Mouse (Mus musculus): Measurements from ENCODE around the gene Tgfbrap1. TPM values are rescaled to one million over a fixed set of nuclear protein-coding genes. Genes with fewer than 3 reads are reported as not detected.
A peak's percentile ranks its signal among the peaks of the same experiment; 100 is the strongest.
"Not testable (repeated sequence)": the region's sequence is repeated elsewhere in the genome, so short reads cannot be mapped to it uniquely, and the experiment has no call there.

The Tgfbrap1 gene
- total RNA-seq, 4 experiments from 2014 or later: 34.5 to 43.4 (median 39.3) TPM

GRCm38 (mm10) chr1:43110556-43110955 lies 12.1 kb upstream of the Tgfbrap1 start:
- peak; percentile 15 for DNase-seq

GRCm38 (mm10) chr1:43108729-43109128 lies 10.3 kb upstream of the Tgfbrap1 start:
- no peak for DNase-seq

- DNase-seq: no peak
Measured at GRCm38 (mm10) chr1:43094206-43094605, 4.2 kb downstream of the Tgfbrap1 start.

DNA sequence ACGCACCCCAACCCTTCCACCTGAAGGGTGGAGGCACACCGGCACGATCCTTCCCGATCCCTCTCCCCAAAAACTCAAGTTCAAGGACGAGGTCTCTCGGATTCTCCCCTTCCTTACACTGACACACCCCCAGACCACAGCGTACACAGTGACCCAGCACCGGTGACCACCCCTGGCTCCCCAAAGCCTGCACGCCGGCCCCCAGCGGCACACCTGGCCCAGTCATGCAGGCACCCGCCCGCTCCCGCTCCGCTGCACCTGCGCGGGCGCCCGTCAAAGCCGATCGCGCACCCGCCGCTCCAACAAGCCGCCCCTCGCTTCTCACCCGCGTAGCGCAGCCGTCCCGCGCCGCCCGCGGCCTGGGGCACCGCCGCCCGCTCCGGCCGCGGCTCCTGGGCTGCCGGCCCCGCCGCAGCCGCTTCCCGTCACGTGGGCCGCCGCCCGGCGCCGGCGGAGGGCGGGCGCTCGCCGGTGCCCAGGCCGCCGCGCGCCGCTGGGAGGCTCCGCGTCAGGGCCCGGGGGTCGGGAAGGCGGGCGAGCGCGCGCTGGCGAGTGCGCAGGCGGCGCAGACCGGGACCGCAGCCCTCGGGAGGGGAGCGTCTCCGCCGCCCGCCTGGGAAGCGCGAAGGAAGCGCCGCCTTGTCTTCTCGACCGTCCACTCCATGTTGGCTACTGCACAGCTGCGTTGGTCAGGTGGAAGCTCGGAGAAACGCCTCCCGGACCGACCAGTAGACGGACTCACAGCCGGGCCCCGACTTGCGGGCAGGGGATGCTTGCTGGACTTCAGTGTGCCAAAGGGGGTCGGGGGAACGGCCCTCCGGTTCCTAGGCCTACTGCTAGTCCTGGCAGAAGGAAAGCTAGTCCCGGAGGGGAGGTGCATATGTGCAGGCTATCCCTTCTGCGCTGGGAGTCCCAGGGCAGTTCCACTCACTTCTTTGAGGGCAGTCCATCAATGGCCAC lies 6.1 kb downstream of the Tgfbrap1 start:
- peak; percentile 67 for DNase-seq

- DNase-seq: no peak
Measured at GRCm38 (mm10) chr1:43091306-43092055, 7.0 kb downstream of the Tgfbrap1 start.

- DNase-seq: no peak
Measured at GRCm38 (mm10) chr1:43090418-43090817, 8.0 kb downstream of the Tgfbrap1 start.

DNA sequence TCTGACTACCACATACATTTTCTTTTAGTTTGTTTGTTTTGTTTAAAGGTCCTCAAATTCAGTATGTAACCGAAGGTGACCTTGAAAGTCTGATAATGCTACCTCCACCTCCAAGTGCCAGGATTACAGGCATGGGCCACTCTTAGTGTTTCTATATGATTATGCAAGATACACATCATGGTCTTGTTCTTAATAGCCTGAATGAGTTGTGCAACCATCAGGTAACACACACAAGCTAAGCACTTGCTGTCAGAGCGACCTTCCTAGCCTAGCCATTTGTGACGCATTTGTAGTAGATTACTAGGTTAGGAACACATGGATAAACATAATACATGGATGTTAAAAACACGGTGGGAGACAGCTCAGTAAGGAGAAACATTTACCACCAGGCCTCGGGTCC lies 15.5 kb downstream of the Tgfbrap1 start:
- no peak for DNase-seq

- DNase-seq: no peak
Measured at GRCm38 (mm10) chr1:43078124-43078523, 20.3 kb downstream of the Tgfbrap1 start.

- DNase-seq: no peak
Measured at GRCm38 (mm10) chr1:43074791-43075190, 23.6 kb downstream of the Tgfbrap1 start.

DNA sequence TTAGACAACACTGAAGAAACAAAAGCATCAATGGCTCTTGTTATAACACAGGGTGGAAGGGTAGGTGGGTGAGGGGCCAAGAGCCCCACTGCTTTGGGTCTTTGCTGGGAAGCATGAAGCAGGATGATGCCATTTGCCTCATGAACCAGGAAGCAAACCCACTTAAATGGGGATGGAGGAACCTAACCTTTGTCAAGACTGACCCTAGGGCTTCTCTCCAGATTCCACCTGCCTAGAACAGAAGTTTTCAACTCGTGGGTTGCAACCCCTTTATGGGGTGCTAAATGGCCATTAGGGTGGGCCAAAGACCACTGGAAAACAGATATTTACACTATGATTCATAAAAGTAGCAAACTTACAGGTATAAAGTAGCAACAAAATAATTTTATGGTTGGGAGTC lies 25.9 kb downstream of the Tgfbrap1 start:
- DNase-seq: no peak

DNA sequence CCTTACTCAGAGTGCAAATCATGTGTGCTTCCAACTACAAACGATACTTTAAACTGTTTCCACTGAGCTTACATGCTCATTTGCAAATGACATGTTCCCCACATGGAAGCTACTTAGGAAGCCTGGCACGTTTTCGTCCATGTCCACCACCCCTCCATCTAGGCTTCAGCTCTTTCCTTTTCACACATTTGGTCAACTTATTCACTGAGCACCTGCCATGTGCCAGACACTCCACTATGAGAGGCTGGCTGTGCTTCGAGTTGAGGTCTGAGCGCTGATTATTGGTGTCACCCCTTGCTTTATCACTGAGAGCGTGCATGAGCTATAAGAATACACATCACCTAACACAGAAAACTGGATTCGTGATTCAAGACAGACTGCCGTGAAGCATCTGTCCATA lies 26.4 kb downstream of the Tgfbrap1 start:
- DNase-seq: no peak

DNA sequence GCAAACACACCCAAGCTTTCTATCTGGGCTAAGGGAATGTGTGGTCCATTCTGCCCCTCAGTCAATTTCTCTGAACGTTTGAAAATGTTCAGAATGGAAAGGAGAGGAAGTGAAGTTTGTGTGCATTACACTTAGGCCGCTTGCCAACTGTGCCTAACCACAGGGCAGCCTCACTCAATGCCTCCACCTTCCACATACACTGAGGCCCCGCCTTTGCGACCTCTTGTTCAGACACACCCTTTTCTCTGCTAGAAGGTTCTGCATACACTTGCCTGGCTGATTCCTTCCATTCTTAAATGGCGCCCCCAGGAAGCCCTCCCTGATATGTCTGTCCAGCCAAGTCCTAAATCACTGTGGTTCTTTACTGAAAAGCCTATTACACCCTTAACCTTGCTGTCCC lies 27.7 kb downstream of the Tgfbrap1 start:
- no peak for DNase-seq

- no peak for DNase-seq
Measured at GRCm38 (mm10) chr1:43067551-43067950, 30.9 kb downstream of the Tgfbrap1 start.

DNA sequence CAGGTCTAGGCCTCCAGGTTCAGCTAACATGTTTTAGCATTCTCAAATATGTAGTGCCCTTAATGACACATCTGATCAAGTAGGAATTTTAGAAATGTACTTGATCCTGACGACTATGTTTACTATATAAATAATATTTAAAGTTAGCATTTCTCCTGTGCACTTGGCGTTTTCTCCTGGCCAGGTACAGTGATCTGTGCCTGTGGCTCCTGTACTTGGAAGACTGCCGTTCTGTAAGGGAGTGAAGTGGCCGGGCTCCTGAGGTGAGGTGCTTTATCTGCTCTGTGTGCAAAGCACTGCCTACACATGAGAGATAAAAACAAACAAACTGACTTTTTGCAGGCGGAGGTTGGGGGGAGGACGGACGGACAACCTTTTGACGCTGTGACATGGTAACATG lies 31.9 kb downstream of the Tgfbrap1 start:
- DNase-seq: no peak

- no peak for DNase-seq
Measured at GRCm38 (mm10) chr1:43065615-43066310, 32.7 kb downstream of the Tgfbrap1 start.

DNA sequence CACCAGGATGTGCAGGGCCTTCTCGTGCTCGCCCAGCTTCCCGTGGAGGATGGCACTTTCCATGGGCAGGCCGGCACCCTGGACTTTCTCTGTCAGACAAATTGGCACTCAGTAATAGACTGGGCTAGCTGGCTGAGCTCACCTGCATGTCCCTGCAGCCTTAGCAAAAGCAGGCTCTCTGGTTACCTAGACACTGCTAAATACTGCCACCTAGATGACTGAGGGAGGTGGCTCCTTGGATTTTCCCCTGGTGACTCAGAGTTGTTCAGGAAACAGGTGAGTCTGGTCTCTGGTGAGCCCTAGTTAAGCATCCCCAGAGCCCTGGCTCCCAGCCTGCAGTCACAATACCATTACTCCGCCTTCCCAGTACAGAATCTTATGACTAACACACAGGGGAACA lies 46.5 kb downstream of the Tgfbrap1 start:
- no peak for DNase-seq

DNA sequence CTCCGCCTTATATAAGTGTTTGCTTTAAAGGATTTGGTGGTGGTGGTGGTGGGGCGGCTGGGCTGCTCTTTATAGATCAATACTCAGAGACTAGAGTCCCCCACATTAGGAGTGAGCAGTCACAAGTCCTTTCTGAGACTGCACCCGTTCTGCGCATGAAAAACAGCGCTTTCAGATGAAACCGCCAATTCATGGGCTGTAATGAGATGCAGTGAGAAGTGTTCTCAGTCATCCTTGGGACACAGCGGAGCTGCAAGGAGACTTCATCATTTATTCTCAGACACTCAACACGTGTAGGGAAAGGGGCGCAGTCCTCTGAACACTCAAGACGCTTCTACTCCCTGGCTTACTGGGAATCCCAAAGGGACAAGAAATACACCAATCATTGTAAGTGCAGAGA lies 50.6 kb downstream of the Tgfbrap1 start:
- DNase-seq: no peak

DNA sequence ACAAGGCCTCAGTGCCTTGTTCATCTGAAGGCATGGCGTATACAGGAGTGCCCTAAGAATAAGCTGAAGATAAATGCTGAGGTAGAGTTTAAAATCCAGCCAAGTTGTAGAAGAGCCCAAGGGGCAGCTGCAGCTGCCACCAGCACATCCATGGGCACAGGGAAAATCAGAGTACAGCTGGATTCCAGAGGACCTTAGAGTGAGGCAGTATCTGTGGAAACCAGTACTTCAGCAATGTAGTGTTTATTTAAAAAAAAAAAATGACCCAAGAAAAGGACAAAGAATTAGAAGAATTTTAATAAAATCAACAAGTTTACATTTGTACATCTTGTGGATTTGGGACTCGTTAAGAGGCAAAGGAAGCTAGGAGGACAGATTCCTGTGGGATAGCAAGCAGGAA lies 51.4 kb downstream of the Tgfbrap1 start:
- no peak for DNase-seq

GRCm38 (mm10) chr1:43045204-43045982 lies 53.0 kb downstream of the Tgfbrap1 start:
- no peak for DNase-seq

DNA sequence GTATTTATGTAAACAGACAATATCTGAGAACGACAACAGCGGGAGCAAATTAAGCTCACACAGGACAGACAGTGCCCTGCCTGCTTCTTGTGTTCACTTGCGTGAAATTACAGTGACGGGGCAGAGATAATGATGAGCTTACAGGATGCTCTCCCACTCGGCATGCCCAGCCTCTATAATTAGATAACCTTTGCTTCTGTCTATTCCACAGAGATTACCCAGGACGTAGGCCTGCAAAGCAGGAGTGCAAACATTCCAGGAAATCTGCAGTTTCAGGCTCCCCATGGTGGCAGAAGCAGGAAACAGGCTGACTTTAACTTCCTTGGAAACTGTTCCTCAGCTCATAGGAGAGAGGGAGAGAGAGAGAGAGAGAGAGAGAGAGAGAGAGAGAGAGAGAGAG lies 56.2 kb downstream of the Tgfbrap1 start:
- DNase-seq: no peak

- no peak for DNase-seq
Measured at GRCm38 (mm10) chr1:43036014-43036413, 62.4 kb downstream of the Tgfbrap1 start.

DNA sequence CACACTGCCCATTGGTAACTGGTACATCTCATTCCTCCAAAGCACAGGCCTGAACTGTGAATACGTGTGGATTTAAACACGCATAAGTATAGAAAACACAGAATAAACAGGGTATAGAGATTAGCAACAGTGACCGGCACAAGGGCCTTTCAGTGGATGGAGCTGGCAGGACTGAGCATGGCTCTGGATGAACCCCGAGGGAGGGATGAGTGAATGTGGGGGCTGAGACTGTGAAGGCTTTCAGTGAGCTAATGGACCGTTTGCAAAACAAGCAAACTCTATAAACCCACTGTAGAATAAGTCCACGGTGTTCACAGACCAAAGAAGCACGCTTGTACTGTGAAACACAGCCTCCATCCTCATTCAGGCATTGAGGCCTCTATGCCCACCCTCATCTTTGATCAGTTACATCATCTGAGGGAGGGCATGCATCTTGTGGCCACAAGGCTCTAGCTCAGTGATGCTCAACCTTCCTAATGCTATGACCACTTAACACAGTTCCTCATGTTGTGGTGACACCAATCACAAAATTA lies 83.2 kb downstream of the Tgfbrap1 start:
- not testable (repeated sequence) for DNase-seq

Data from adrenal gland, adult 8-10 months (tissue).